Mouse (Mus musculus) liver, adult 2 months (tissue): Measurements from ENCODE around the gene Plet1. TPM values are rescaled to one million over a fixed set of nuclear protein-coding genes. Genes with fewer than 3 reads are reported as not detected.

ENCODE experiments used
- DNase-seq: peaks from one replicate; pipeline ENCODE4 v3.0.0-alpha.2; 2011; ENCODE audit warnings: low read depth, low spot score; ENCODE audit errors: extremely low read depth
- H3K27ac ChIP-seq: fragments of 200-500 bp; replicated peaks from 2 replicates; pipeline ENCODE4 v1.5.1; 2012; ENCODE audit warnings: low read depth, mild to moderate bottlenecking, control low read depth, inconsistent platforms, low read length; ENCODE audit not compliant: insufficient read depth
- H3K27me3 ChIP-seq: fragments of 200-500 bp; 2 replicates; pipeline ENCODE4 v1.6.1; 2012; ENCODE audit warnings: mild to moderate bottlenecking, moderate library complexity, low read length, inconsistent platforms; ENCODE audit not compliant: control insufficient read depth, insufficient read depth
- H3K36me3 ChIP-seq: fragments of 200-500 bp; 2 replicates; pipeline ENCODE4 v1.6.1; 2012; ENCODE audit warnings: low read length, inconsistent platforms; ENCODE audit not compliant: control insufficient read depth, insufficient read depth
- H3K4me1 ChIP-seq: fragments of 200-500 bp; 2 replicates; pipeline ENCODE4 v1.6.1; 2011; ENCODE audit warnings: low read length; ENCODE audit not compliant: control insufficient read depth, insufficient read depth
- H3K4me3 ChIP-seq: fragments of 200-500 bp; 2 replicates; pipeline ENCODE4 v1.5.1; 2011; ENCODE audit warnings: low read depth, mild to moderate bottlenecking, control low read depth, low read length, moderate library complexity; ENCODE audit not compliant: insufficient read depth
- H3K79me2 ChIP-seq: fragments of 200-500 bp; 2 replicates; pipeline ENCODE4 v1.6.1; 2012; ENCODE audit warnings: inconsistent platforms, mild to moderate bottlenecking, low read length, moderate library complexity; ENCODE audit not compliant: control insufficient read depth, insufficient read depth
- H3K9ac ChIP-seq: fragments of 200-500 bp; 2 replicates; pipeline ENCODE4 v1.6.1; 2012; ENCODE audit warnings: low read depth, mild to moderate bottlenecking, control low read depth, inconsistent platforms, low read length
- CTCF ChIP-seq: fragments of 200-500 bp; IDR thresholded peaks from 2 replicates; pipeline ENCODE4 v1.5.1; 2011; ENCODE audit warnings: low read depth, low read length, control low read depth
- POLR2A ChIP-seq: fragments of 200-500 bp; IDR thresholded peaks from 2 replicates; pipeline ENCODE4 v1.6.1; 2011; ENCODE audit warnings: low read length, control low read depth; ENCODE audit not compliant: insufficient read depth; ENCODE audit errors: extremely low read depth
- WGBS: fragments of 180-500 bp; shearing (Covaris S2); methylation state at CpG from one replicate; pipeline ENCODE4 v1.1.7; 2018; 5-methylcytosine and 5-hydroxymethylcytosine counted together
- polyA plus RNA-seq: library from polyadenylated mRNA; depleted of rRNA; stranded (reverse); fragments of >200 nt; gene quantifications from 2 replicates; pipeline ENCODE4 v1.2.3, GENCODE M21; 2012
- total RNA-seq: library from RNA; depleted of rRNA; stranded (reverse); fragments of >200 nt; gene quantifications from 2 replicates; pipeline ENCODE4 v1.2.3, GENCODE M21; 2014

Plet1 gene
- total and polyA plus RNA-seq, 2 experiments, result 0.37 to 0.86 TPM

DNA sequence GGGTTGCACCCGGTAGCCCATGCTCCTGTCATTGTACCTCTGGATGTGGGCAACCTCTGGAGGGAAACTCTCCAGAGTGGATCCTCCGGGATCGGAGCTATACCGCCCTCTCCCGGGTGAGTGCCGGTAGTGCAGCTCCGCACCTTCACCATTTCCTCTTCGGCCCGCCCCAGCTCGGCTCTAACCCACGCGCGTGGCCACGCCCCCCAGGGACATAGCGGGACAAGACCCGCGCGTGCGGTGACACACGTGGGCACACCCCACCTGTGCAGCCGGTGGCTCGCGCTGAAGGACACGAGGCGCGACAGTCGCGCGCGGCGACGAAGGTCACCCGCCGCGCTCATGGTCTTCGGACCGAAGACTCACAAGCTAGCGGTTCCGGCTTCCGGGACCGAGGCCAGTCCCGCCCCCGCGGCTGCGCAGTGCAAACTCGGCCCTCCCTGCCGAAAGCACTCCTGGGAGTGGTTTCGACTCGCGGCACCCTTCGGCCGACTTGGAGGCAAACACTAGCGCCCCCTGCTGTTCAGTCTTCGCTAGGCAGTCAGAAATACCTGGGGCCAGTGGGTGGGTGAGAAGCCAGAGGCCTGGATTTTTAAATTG lies 34.1 kb downstream of the Plet1 start, which contains the start of gene Pts:
Gene Pts (minus strand): TSS at position 432 of the 600 bp plus-strand sequence.
- H3K79me2 ChIP-seq, result peaks cover 7% of the 10 kb centered on the region; the same call in 1 of the 2 replicates
- no peaks in the 10 kb centered on the region for H3K27me3 ChIP-seq
- H3K4me1 ChIP-seq, result peaks cover 12% of the 10 kb centered on the region
- peak within 1 kb of the TSS; percentile 67 for H3K4me3 ChIP-seq
- peaks cover 12% of the 10 kb centered on the region; the same call in 1 of the 2 replicates for H3K36me3 ChIP-seq
- H3K27ac ChIP-seq, result peak within 1 kb of the TSS; percentile 71
- H3K9ac ChIP-seq, result peak within 1 kb of the TSS; percentile 84
- peak; percentile 88 for DNase-seq
- TF ChIP-seq POLR2A, result peak; percentile 94
- TF ChIP-seq CTCF, result peak; percentile 97
- WGBS, result under 1% methylated on average over 54 of the region's 54 CpGs

GRCm38 (mm10) chr9:50530890-50531289 lies 36.6 kb downstream of the Plet1 start:
- Histone ChIP-seq H3K9ac (no peak overlapping the region), H3K27me3 (no peaks in the 10 kb centered on the region), H3K36me3 (peaks cover 10% of the 10 kb centered on the region; the same call in 1 of the 2 replicates), H3K4me1 (peaks cover 18% of the 10 kb centered on the region), H3K4me3 (no peak overlapping the region), H3K27ac (no peak overlapping the region), H3K79me2 (peaks cover 7% of the 10 kb centered on the region; the same call in 1 of the 2 replicates)
- WGBS, result 35% methylated on average over 2 of the region's 2 CpGs
- no peak for TF ChIP-seq CTCF
- TF ChIP-seq POLR2A, result no peak
- DNase-seq, result no peak

DNA sequence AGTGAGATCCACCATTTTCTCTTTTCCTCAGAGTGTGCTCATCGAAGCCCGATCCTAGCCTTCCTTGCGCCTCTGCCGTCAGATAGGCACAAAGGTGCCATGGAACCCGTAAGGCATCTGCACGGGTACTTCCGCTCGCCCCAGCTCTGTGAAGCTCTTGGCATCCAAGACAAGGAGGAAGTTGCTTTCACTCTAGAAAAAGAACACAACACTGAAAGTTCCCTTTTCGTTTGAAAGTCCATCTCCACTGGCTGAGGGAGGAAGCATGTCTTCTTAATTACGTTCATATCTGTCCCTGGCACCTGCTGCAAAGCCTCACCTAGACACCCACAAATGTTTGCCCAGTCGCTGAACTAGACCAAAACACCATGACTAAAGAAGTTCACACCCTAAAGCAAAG lies 39.0 kb downstream of the Plet1 start:
- Histone ChIP-seq H3K36me3 (peaks cover 6% of the 10 kb centered on the region; the same call in 1 of the 2 replicates), H3K9ac (peak overlapping the region; percentile 2; the same call in 1 of the 2 replicates), H3K27ac (peak overlapping the region; percentile 70), H3K4me3 (peak overlapping the region; percentile 30), H3K79me2 (no peaks in the 10 kb centered on the region), H3K27me3 (no peaks in the 10 kb centered on the region), H3K4me1 (peaks cover 8% of the 10 kb centered on the region)
- no peak for TF ChIP-seq CTCF
- TF ChIP-seq POLR2A, result no peak
- 48% methylated on average over 11 of the region's 11 CpGs for WGBS
- no peak for DNase-seq

DNA sequence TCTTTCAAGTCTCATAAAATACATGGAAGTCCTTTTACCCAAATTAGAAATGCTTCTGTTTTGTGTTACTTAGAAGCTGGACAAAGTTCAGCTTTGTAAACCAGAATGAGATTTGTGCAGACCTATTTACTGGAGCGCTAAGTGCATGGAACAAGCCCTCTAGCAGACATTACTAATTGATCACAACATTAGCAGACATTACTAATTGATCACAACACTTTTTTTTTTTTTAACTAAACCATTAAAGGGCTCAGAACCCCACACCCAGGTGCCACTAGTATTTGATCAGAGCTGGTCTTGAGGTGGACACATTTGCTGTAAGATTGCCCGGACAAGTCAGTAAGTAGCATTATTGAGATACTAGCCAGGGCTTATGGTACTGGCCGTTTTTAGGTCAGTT lies 39.5 kb downstream of the Plet1 start:
- WGBS, result 59% methylated on average over 3 of the region's 3 CpGs
- H3K4me1 ChIP-seq, result peaks cover 8% of the 10 kb centered on the region
- peak overlapping the region; percentile 70 for H3K27ac ChIP-seq
- no peak overlapping the region for H3K9ac ChIP-seq
- H3K27me3 ChIP-seq, result no peaks in the 10 kb centered on the region
- peaks cover 6% of the 10 kb centered on the region; the same call in 1 of the 2 replicates for H3K36me3 ChIP-seq
- DNase-seq, result peak; percentile 91
- TF ChIP-seq POLR2A, result no peak
- TF ChIP-seq CTCF, result no peak
- peak overlapping the region; percentile 30; the same call in 1 of the 2 replicates for H3K4me3 ChIP-seq
- no peaks in the 10 kb centered on the region for H3K79me2 ChIP-seq

DNA sequence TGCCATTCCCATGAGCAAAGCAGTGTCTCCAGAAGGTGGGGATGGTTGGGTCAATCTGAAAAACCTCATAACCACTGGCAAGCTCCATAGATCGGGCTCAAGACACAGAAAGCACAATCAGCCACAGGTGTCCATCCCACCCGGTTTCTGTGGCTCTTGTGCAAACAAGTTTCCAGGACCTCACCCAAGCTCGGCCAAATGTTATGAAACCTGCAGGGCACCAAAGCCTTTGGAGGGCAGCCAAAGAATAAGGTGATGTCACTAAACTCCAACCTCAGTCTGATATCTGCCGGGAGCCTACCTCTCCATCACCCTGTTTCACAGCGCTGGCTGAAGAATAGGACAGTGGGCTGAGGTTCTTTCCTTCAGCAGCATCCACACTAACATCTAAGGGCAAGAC lies 41.6 kb downstream of the Plet1 start:
- peak; percentile 87 for DNase-seq
- no peak overlapping the region for H3K4me3 ChIP-seq
- H3K79me2 ChIP-seq, result no peaks in the 10 kb centered on the region
- H3K4me1 ChIP-seq, result peaks cover 8% of the 10 kb centered on the region
- H3K36me3 ChIP-seq, result peaks cover 9% of the 10 kb centered on the region
- H3K27ac ChIP-seq, result peak overlapping the region; percentile 45; the same call in 1 of the 2 replicates
- TF ChIP-seq POLR2A (no peak), CTCF (no peak)
- no peak overlapping the region for H3K9ac ChIP-seq
- WGBS, result 20% methylated on average over 5 of the region's 5 CpGs
- H3K27me3 ChIP-seq, result no peaks in the 10 kb centered on the region

DNA sequence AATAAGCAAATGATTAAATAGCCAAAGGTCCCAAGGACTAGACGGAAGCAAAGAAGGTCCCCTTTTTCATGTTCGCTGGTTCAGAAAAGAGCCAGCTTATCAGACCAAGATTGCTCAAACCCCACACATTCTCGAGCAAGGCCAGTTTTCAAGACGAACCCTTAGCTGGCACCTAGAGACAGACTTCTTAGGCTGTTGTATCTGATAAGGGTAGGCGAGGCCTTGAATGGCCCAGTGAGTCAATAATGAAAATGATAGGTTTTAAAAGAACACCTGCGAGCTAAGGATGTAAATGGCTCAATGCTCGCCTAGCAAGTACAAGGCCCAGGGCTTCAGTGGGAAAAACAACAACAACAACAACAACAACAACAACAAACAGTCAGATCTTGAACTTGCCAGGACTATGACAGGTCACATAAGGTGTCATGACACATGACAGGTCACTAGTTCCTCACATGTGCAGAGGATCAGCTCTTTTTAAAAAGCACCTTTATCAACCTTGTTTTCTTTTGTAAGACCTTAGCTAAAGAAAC lies 42.3 kb downstream of the Plet1 start:
- no peak for TF ChIP-seq POLR2A
- no peak for TF ChIP-seq CTCF
- Histone ChIP-seq H3K36me3 (peaks cover 11% of the 10 kb centered on the region), H3K27ac (no peak overlapping the region), H3K79me2 (no peaks in the 10 kb centered on the region), H3K4me3 (no peak overlapping the region), H3K27me3 (no peaks in the 10 kb centered on the region), H3K4me1 (peaks cover 8% of the 10 kb centered on the region), H3K9ac (no peak overlapping the region)
- 86% methylated on average over 7 of the region's 7 CpGs for WGBS
- DNase-seq, result no peak
